Mouse (Mus musculus): Measurements from ENCODE around the gene Pfdn4.

Gene Pfdn4

GRCm38 (mm10) chr2:170552088-170552487 lies 55.9 kb downstream of the Pfdn4 start:
- DNase-seq: no peak

- DNase-seq: no peak
Measured at GRCm38 (mm10) chr2:170563956-170564855, 68.0 kb downstream of the Pfdn4 start.

GRCm38 (mm10) chr2:170564995-170565394 lies 68.8 kb downstream of the Pfdn4 start:
- DNase-seq: no peak
